Mouse (Mus musculus) forebrain, embryonic 12.5 days (tissue): ENCODE results near the gene Mdm4. TPM values are rescaled to one million over a fixed set of nuclear protein-coding genes. Genes with fewer than 3 reads are reported as not detected.

Experiments
- ATAC-seq: fragments of 200-750 bp; cut with Nextera tagmentation; 2 replicates; pipeline ENCODE4 v1.8.0; 2017; ENCODE audit warnings: moderate TSS enrichment; ENCODE audit not compliant: low FRiP score
- H3K27ac ChIP-seq: fragments of 300-500 bp; sonication (generic); 2 replicates; pipeline ENCODE4 v1.5.1; 2016; ENCODE audit warnings: mild to moderate bottlenecking
- H3K27me3 ChIP-seq: fragments of 300-500 bp; sonication (generic); 2 replicates; pipeline ENCODE4 v1.6.1; 2016; ENCODE audit warnings: mild to moderate bottlenecking
- H3K36me3 ChIP-seq: fragments of 300-500 bp; sonication (generic); replicated peaks from 2 replicates; pipeline ENCODE4 v1.6.1; 2016; ENCODE audit warnings: mild to moderate bottlenecking
- H3K4me1 ChIP-seq: fragments of 300-500 bp; sonication (generic); 2 replicates; pipeline ENCODE4 v1.6.1; 2016
- H3K4me2 ChIP-seq: fragments of 300-500 bp; sonication (generic); 2 replicates; pipeline ENCODE4 v1.6.1; 2016; ENCODE audit warnings: mild to moderate bottlenecking, moderate library complexity
- H3K4me3 ChIP-seq: fragments of 300-500 bp; sonication (generic); replicated peaks from 2 replicates; pipeline ENCODE4 v1.5.1; 2016; ENCODE audit warnings: mild to moderate bottlenecking
- H3K9ac ChIP-seq: fragments of 300-500 bp; sonication (generic); 2 replicates; pipeline ENCODE4 v1.6.1; 2016; ENCODE audit warnings: mild to moderate bottlenecking
- H3K9me3 ChIP-seq: fragments of 300-500 bp; sonication (generic); 2 replicates; pipeline ENCODE4 v1.6.1; 2016
- WGBS: fragments of 180-500 bp; shearing (Covaris S2); methylation state at CpG from one replicate; pipeline ENCODE4 v1.1.7; 2016; 5-methylcytosine and 5-hydroxymethylcytosine counted together
- polyA plus RNA-seq: library from polyadenylated mRNA; unstranded; fragments of >200 nt; fragmentation: Nextera tagmentation; extraction: Ambion mirVana; gene quantifications from 2 replicates; pipeline ENCODE4 v1.2.1, GENCODE M21; 2016

Mdm4 gene
- polyA plus RNA-seq, 1 experiment from 2014 or later: 53.1 TPM

- 92% methylated on average over 3 of the region's 3 CpGs for WGBS
Measured at GRCm38 (mm10) chr1:132961751-132962150, 68.6 kb downstream of the Mdm4 start.

GRCm38 (mm10) chr1:132956809-132957208 is 73.6 kb downstream of the Mdm4 start:
- no peaks in the 10 kb centered on the region for H3K27me3 ChIP-seq
- no peak overlapping the region for H3K4me2 ChIP-seq
- H3K27ac ChIP-seq: no peak overlapping the region
- H3K4me1 ChIP-seq: no peaks in the 10 kb centered on the region
- H3K36me3 ChIP-seq: no peaks in the 10 kb centered on the region
- H3K9ac ChIP-seq: no peak overlapping the region
- 90% methylated on average over 5 of the region's 5 CpGs for WGBS
- ATAC-seq: no peak
- no peaks in the 10 kb centered on the region for H3K9me3 ChIP-seq
- H3K4me3 ChIP-seq: no peak overlapping the region

More at GRCm38 (mm10) chr1:132961751-132962150, 68.6 kb downstream of the Mdm4 start:
- ATAC-seq: no peak
- no peak overlapping the region for H3K4me3 ChIP-seq
- no peak overlapping the region for H3K9ac ChIP-seq
- H3K36me3 ChIP-seq: no peaks in the 10 kb centered on the region
- no peak overlapping the region for H3K27ac ChIP-seq
- no peaks in the 10 kb centered on the region for H3K27me3 ChIP-seq
- H3K4me2 ChIP-seq: no peak overlapping the region
- no peaks in the 10 kb centered on the region for H3K9me3 ChIP-seq
- no peaks in the 10 kb centered on the region for H3K4me1 ChIP-seq

GRCm38 (mm10) chr1:132947811-132948210 is 82.5 kb downstream of the Mdm4 start:
- ATAC-seq: no peak
- Histone ChIP-seq H3K27ac (no peak overlapping the region), H3K9me3 (no peaks in the 10 kb centered on the region), H3K4me3 (no peak overlapping the region), H3K36me3 (no peaks in the 10 kb centered on the region), H3K4me2 (no peak overlapping the region), H3K27me3 (no peaks in the 10 kb centered on the region), H3K9ac (no peak overlapping the region), H3K4me1 (peaks cover 5% of the 10 kb centered on the region; the same call in 1 of the 2 replicates)
- 31% methylated on average over 7 of the region's 7 CpGs for WGBS

- H3K9me3 ChIP-seq: no peaks in the 10 kb centered on the region
- H3K36me3 ChIP-seq: no peaks in the 10 kb centered on the region
- H3K4me2 ChIP-seq: no peak overlapping the region
- 70% methylated on average over 8 of the region's 8 CpGs for WGBS
- no peak overlapping the region for H3K4me3 ChIP-seq
- no peak for ATAC-seq
- H3K9ac ChIP-seq: no peak overlapping the region
- no peaks in the 10 kb centered on the region for H3K27me3 ChIP-seq
- H3K27ac ChIP-seq: no peak overlapping the region
- peaks cover 5% of the 10 kb centered on the region; the same call in 1 of the 2 replicates for H3K4me1 ChIP-seq
Measured at GRCm38 (mm10) chr1:132945826-132946225, 84.5 kb downstream of the Mdm4 start.

GRCm38 (mm10) chr1:132938975-132939374 is 91.4 kb downstream of the Mdm4 start:
- ATAC-seq: no peak
- Histone ChIP-seq H3K4me1 (peaks cover 9% of the 10 kb centered on the region), H3K27ac (no peak overlapping the region), H3K4me3 (no peak overlapping the region), H3K9ac (no peak overlapping the region), H3K36me3 (peaks cover 25% of the 10 kb centered on the region), H3K9me3 (no peaks in the 10 kb centered on the region), H3K4me2 (no peak overlapping the region), H3K27me3 (0 out of 2 replicates have a peak, but pooled peaks cover 3% of the 10 kb centered on the region)
- WGBS: 86% methylated on average over 8 of the region's 8 CpGs

GRCm38 (mm10) chr1:132937296-132938030 is 92.9 kb downstream of the Mdm4 start:
- H3K4me3 ChIP-seq: no peak overlapping the region
- no peak overlapping the region for H3K9ac ChIP-seq
- 0 out of 2 replicates have a peak, but pooled peaks cover 3% of the 10 kb centered on the region for H3K27me3 ChIP-seq
- WGBS: 90% methylated on average over 26 of the region's 26 CpGs
- H3K4me1 ChIP-seq: peaks cover 9% of the 10 kb centered on the region
- no peak overlapping the region for H3K27ac ChIP-seq
- no peak overlapping the region for H3K4me2 ChIP-seq
- H3K9me3 ChIP-seq: no peaks in the 10 kb centered on the region
- ATAC-seq: no peak
- peaks cover 25% of the 10 kb centered on the region for H3K36me3 ChIP-seq

GRCm38 (mm10) chr1:132934856-132935255 is 95.5 kb downstream of the Mdm4 start:
- Histone ChIP-seq H3K36me3 (peaks cover 25% of the 10 kb centered on the region), H3K4me1 (peaks cover 9% of the 10 kb centered on the region), H3K9ac (no peak overlapping the region), H3K27ac (no peak overlapping the region), H3K27me3 (0 out of 2 replicates have a peak, but pooled peaks cover 3% of the 10 kb centered on the region), H3K9me3 (no peaks in the 10 kb centered on the region), H3K4me2 (no peak overlapping the region), H3K4me3 (no peak overlapping the region)
- ATAC-seq: peak; percentile 75; the same call in 1 of the 2 replicates
- WGBS: 31% methylated on average over 7 of the region's 7 CpGs

GRCm38 (mm10) chr1:132932421-132932820 is 97.9 kb downstream of the Mdm4 start:
- no peak overlapping the region for H3K9ac ChIP-seq
- H3K4me2 ChIP-seq: no peak overlapping the region
- no peak overlapping the region for H3K27ac ChIP-seq
- WGBS: 93% methylated on average over 2 of the region's 2 CpGs
- no peaks in the 10 kb centered on the region for H3K9me3 ChIP-seq
- H3K36me3 ChIP-seq: peaks cover 4% of the 10 kb centered on the region
- ATAC-seq: no peak
- H3K27me3 ChIP-seq: 0 out of 2 replicates have a peak, but pooled peaks cover 3% of the 10 kb centered on the region
- H3K4me3 ChIP-seq: no peak overlapping the region
- peaks cover 16% of the 10 kb centered on the region for H3K4me1 ChIP-seq

GRCm38 (mm10) chr1:132930291-132930690 is 100.1 kb downstream of the Mdm4 start:
- no peak for ATAC-seq
- Histone ChIP-seq H3K4me1 (peaks cover 16% of the 10 kb centered on the region), H3K9me3 (no peaks in the 10 kb centered on the region), H3K27ac (no peak overlapping the region), H3K27me3 (0 out of 2 replicates have a peak, but pooled peaks cover 3% of the 10 kb centered on the region), H3K4me2 (no peak overlapping the region), H3K4me3 (no peak overlapping the region), H3K9ac (no peak overlapping the region), H3K36me3 (no peaks in the 10 kb centered on the region)
- 68% methylated on average over 4 of the region's 4 CpGs for WGBS

GRCm38 (mm10) chr1:132928907-132929250 is 101.5 kb downstream of the Mdm4 start:
- Histone ChIP-seq H3K36me3 (no peaks in the 10 kb centered on the region), H3K9me3 (no peaks in the 10 kb centered on the region), H3K27ac (0 out of 2 replicates have a peak overlapping the region, but pooled peaks have one; percentile 5), H3K4me1 (peaks cover 7% of the 10 kb centered on the region; the same call in 1 of the 2 replicates), H3K27me3 (no peaks in the 10 kb centered on the region), H3K4me3 (no peak overlapping the region), H3K4me2 (no peak overlapping the region), H3K9ac (no peak overlapping the region)
- WGBS: 67% methylated on average over 3 of the region's 3 CpGs
- ATAC-seq: no peak

- no peak overlapping the region for H3K4me2 ChIP-seq
- no peaks in the 10 kb centered on the region for H3K9me3 ChIP-seq
- no peak overlapping the region for H3K4me3 ChIP-seq
- no peak overlapping the region for H3K9ac ChIP-seq
- H3K27me3 ChIP-seq: no peaks in the 10 kb centered on the region
- 55% methylated on average over 19 of the region's 19 CpGs for WGBS
- 0 out of 2 replicates have a peak overlapping the region, but pooled peaks have one; percentile 5 for H3K27ac ChIP-seq
- no peak for ATAC-seq
- peaks cover 7% of the 10 kb centered on the region; the same call in 1 of the 2 replicates for H3K4me1 ChIP-seq
- no peaks in the 10 kb centered on the region for H3K36me3 ChIP-seq
Measured at GRCm38 (mm10) chr1:132928032-132928906, 102.1 kb downstream of the Mdm4 start.

GRCm38 (mm10) chr1:132925270-132925669 is 105.1 kb downstream of the Mdm4 start:
- Histone ChIP-seq H3K9ac (no peak overlapping the region), H3K27me3 (0 out of 2 replicates have a peak, but pooled peaks cover 2% of the 10 kb centered on the region), H3K9me3 (no peaks in the 10 kb centered on the region), H3K36me3 (no peaks in the 10 kb centered on the region), H3K4me3 (no peak overlapping the region), H3K4me1 (peaks cover 31% of the 10 kb centered on the region), H3K4me2 (no peak overlapping the region), H3K27ac (no peak overlapping the region)
- WGBS: 94% methylated on average over 7 of the region's 7 CpGs
- no peak for ATAC-seq
